Mouse (Mus musculus): ENCODE results near the gene Sema3d.
A peak's percentile ranks its signal among the peaks of the same experiment; 100 is the strongest.

Gene Sema3d

GRCm38 (mm10) chr5:12499037-12499436 lies 115.9 kb downstream of the Sema3d start:
- no peak for DNase-seq (ENCODE audit: low read depth, low spot score)

- DNase-seq (ENCODE audit: low read depth, low spot score), result no peak
Measured at GRCm38 (mm10) chr5:12499791-12500504, 116.8 kb downstream of the Sema3d start.

- DNase-seq (ENCODE audit: low read depth, low spot score), result no peak
Measured at GRCm38 (mm10) chr5:12512471-12512870, 129.3 kb downstream of the Sema3d start.

- no peak for DNase-seq (ENCODE audit: low read depth, low spot score)
Measured at GRCm38 (mm10) chr5:12515283-12515682, 132.1 kb downstream of the Sema3d start.

- no peak for DNase-seq (ENCODE audit: low read depth, low spot score)
Measured at GRCm38 (mm10) chr5:12525235-12525767, 142.1 kb downstream of the Sema3d start.

- DNase-seq (ENCODE audit: low read depth, low spot score), result no peak
Measured at GRCm38 (mm10) chr5:12528596-12528995, 145.4 kb downstream of the Sema3d start.

- no peak for DNase-seq (ENCODE audit: low read depth, low spot score)
Measured at GRCm38 (mm10) chr5:12529771-12530170, 146.6 kb downstream of the Sema3d start.

GRCm38 (mm10) chr5:12541268-12541667 lies 158.1 kb downstream of the Sema3d start:
- peak; percentile 40 for DNase-seq (ENCODE audit: low read depth, low spot score)

- DNase-seq (ENCODE audit: low read depth, low spot score), result no peak
Measured at GRCm38 (mm10) chr5:12549046-12549669, 166.0 kb downstream of the Sema3d start.

- DNase-seq (ENCODE audit: low read depth, low spot score), result no peak
Measured at GRCm38 (mm10) chr5:12555401-12555800, 172.2 kb downstream of the Sema3d start.

- no peak for DNase-seq (ENCODE audit: low read depth, low spot score)
Measured at GRCm38 (mm10) chr5:12557889-12558288, 174.7 kb downstream of the Sema3d start.

- DNase-seq (ENCODE audit: low read depth, low spot score), result no peak
Measured at GRCm38 (mm10) chr5:12561740-12562139, 178.6 kb downstream of the Sema3d start.

GRCm38 (mm10) chr5:12562204-12562603 lies 179.0 kb downstream of the Sema3d start:
- DNase-seq (ENCODE audit: low read depth, low spot score), result peak; percentile 78

GRCm38 (mm10) chr5:12563132-12563531 lies 179.9 kb downstream of the Sema3d start:
- no peak for DNase-seq (ENCODE audit: low read depth, low spot score)

- no peak for DNase-seq (ENCODE audit: low read depth, low spot score)
Measured at GRCm38 (mm10) chr5:12564602-12565220, 181.5 kb downstream of the Sema3d start.

GRCm38 (mm10) chr5:12566568-12566967 lies 183.4 kb downstream of the Sema3d start:
- DNase-seq (ENCODE audit: low read depth, low spot score), result no peak

- DNase-seq (ENCODE audit: low read depth, low spot score), result no peak
Measured at GRCm38 (mm10) chr5:12574551-12574950, 191.4 kb downstream of the Sema3d start.

- no peak for DNase-seq (ENCODE audit: low read depth, low spot score)
Measured at GRCm38 (mm10) chr5:12575262-12575661, 192.1 kb downstream of the Sema3d start.

- no peak for DNase-seq (ENCODE audit: low read depth, low spot score)
Measured at GRCm38 (mm10) chr5:12579752-12580151, 196.6 kb downstream of the Sema3d start.

- no peak for DNase-seq (ENCODE audit: low read depth, low spot score)
Measured at GRCm38 (mm10) chr5:12582540-12582939, 199.4 kb downstream of the Sema3d start.

- peak; percentile 28 for DNase-seq (ENCODE audit: low read depth, low spot score)
Measured at GRCm38 (mm10) chr5:12583293-12583834, 200.2 kb downstream of the Sema3d start.

GRCm38 (mm10) chr5:12584886-12585285 lies 201.7 kb downstream of the Sema3d start:
- DNase-seq (ENCODE audit: low read depth, low spot score), result no peak

Data from forelimb bud, embryonic 11.5 days (tissue).